Mouse (Mus musculus) myocyte (in vitro differentiated cells): ENCODE measurements around the gene Gm48551.

ENCODE experiments used
- CEBPB ChIP-seq: IDR thresholded peaks from 2 replicates; pipeline ENCODE4 v1.6.1; 2011; ENCODE audit warnings: mild to moderate bottlenecking, moderate library complexity; ENCODE audit not compliant: poor library complexity, insufficient read depth, severe bottlenecking
- E2F4 ChIP-seq: IDR thresholded peaks from one replicate; pipeline ENCODE4 v1.6.1; 2011; ENCODE audit warnings: mild to moderate bottlenecking, control low read depth, moderate library complexity; ENCODE audit not compliant: insufficient read depth
- MAX ChIP-seq: IDR thresholded peaks from one replicate; pipeline ENCODE4 v1.6.1; 2011; ENCODE audit warnings: low read depth, mild to moderate bottlenecking, control low read depth
- MYOD1 ChIP-seq, 3 experiments: IDR thresholded peaks; one replicate each; pipeline ENCODE4 v1.6.1; 2011; ENCODE audit warnings: control low read depth in 2 of 3, low read depth in 2 of 3, mild to moderate bottlenecking in 2 of 3, moderate library complexity in 1 of 3; ENCODE audit not compliant: insufficient read length in 2 of 3, control insufficient read depth in 1 of 3
- MYOG ChIP-seq, 3 experiments: IDR thresholded peaks; one replicate each; pipeline ENCODE4 v1.6.1; 2011; ENCODE audit warnings: control low read depth in 2 of 3, low read depth in 2 of 3, mild to moderate bottlenecking in 2 of 3; ENCODE audit not compliant: insufficient read length in 2 of 3, control insufficient read depth in 1 of 3, insufficient read depth in 1 of 3
- POLR2A ChIP-seq: IDR thresholded peaks from one replicate; pipeline ENCODE4 v1.6.1; 2011; ENCODE audit warnings: low read depth, mild to moderate bottlenecking, control low read depth, moderate library complexity; ENCODE audit not compliant: insufficient read length
- POLR2AphosphoS2 ChIP-seq: IDR thresholded peaks from one replicate; pipeline ENCODE4 v1.6.1; 2011; ENCODE audit warnings: low read depth, control low read depth; ENCODE audit not compliant: insufficient read length
- REST ChIP-seq: IDR thresholded peaks from one replicate; pipeline ENCODE4 v1.6.1; 2011; ENCODE audit warnings: mild to moderate bottlenecking, control low read depth, moderate library complexity; ENCODE audit not compliant: insufficient read depth, insufficient read length
- SRF ChIP-seq: IDR thresholded peaks from one replicate; pipeline ENCODE4 v1.6.1; 2011; ENCODE audit warnings: low read depth; ENCODE audit not compliant: control insufficient read depth, insufficient read length
- TCF12 ChIP-seq: IDR thresholded peaks from one replicate; pipeline ENCODE4 v1.6.1; 2011; ENCODE audit warnings: mild to moderate bottlenecking, control low read depth; ENCODE audit not compliant: poor library complexity, insufficient read depth, severe bottlenecking
- TCF3 ChIP-seq: IDR thresholded peaks from one replicate; pipeline ENCODE4 v1.6.1; 2011; ENCODE audit warnings: low read depth, control low read depth; ENCODE audit not compliant: insufficient read length
- USF1 ChIP-seq: IDR thresholded peaks from one replicate; pipeline ENCODE4 v1.6.1; 2011; ENCODE audit warnings: low read depth, mild to moderate bottlenecking, control low read depth, moderate library complexity

GRCm38 (mm10) chr10:81375322-81375721 is 8.9 kb upstream of the Gm48551 start:
- no peak for TF ChIP-seq POLR2A
- TF ChIP-seq POLR2AphosphoS2, result no peak
- no peak for TF ChIP-seq MYOG (IDR thresholded peaks at IDR 0.05; ENCODE audit: control insufficient read depth in 1 of 3, insufficient read depth in 1 of 3, insufficient read length in 2 of 3, low read depth in 2 of 3)
- TF ChIP-seq E2F4, result no peak
- no peak for TF ChIP-seq MYOD1 (IDR thresholded peaks at IDR 0.05; ENCODE audit: control insufficient read depth in 1 of 3, insufficient read length in 2 of 3, low read depth in 2 of 3)
- TF ChIP-seq TCF12, result no peak
- TF ChIP-seq USF1, result no peak
- TF ChIP-seq MAX, result no peak
- TF ChIP-seq REST, result no peak
- no peak for TF ChIP-seq CEBPB
- no peak for TF ChIP-seq SRF
- no peak for TF ChIP-seq TCF3
